In genomic region chr1:178667808-178668207, GRCm38 (mm10) we compare ENCODE assay signal across 14 mouse cellular contexts.
"Had no signal": no experiment of that assay in that cellular context is flagged by ENCODE, and none has a peak within 500 bp of the region (broad histone marks: within the 10 kb centered on the region; RNA-seq: fewer than 3 reads in every experiment).

No protein-coding gene starts in this region.

- H3K36me3 ChIP-seq: limb, embryonic 13.5 days; liver, embryonic 12.5 days; liver, embryonic 15.5 days had no signal

- H3K27me3 ChIP-seq: liver, embryonic 15.5 days had no signal

- H3K4me3 ChIP-seq: layer of hippocampus, adult 2 months; limb, embryonic 10.5 days; limb, embryonic 13.5 days; liver, embryonic 12.5 days; liver, embryonic 15.5 days had no signal

- DNase-seq: kidney, adult 8-10 months; kidney, postnatal 10 days; layer of hippocampus, adult 9-11 months; liver; midbrain, embryonic 14.5 days; thymus, adult 18-20 months; thymus, postnatal 4 days had no signal

- H3K9me3 ChIP-seq: limb, embryonic 10.5 days; limb, embryonic 13.5 days; liver, embryonic 12.5 days; liver, embryonic 15.5 days had no signal

- H3K9ac ChIP-seq: limb, embryonic 13.5 days; liver, embryonic 12.5 days; liver, embryonic 15.5 days had no signal

- H3K4me1 ChIP-seq: liver, embryonic 12.5 days; liver, embryonic 15.5 days had no signal

- ATAC-seq: intestine, postnatal 0 days; liver, embryonic 12.5 days had no signal

- H3K4me2 ChIP-seq: limb, embryonic 13.5 days; liver, embryonic 12.5 days; liver, embryonic 15.5 days; midbrain, embryonic 11.5 days had no signal

- H3K27ac ChIP-seq: layer of hippocampus, adult 2 months; limb, embryonic 10.5 days; limb, embryonic 13.5 days; liver, embryonic 12.5 days; liver, embryonic 15.5 days had no signal
